Mouse (Mus musculus) spleen, adult 2 months (tissue): ENCODE measurements around the gene Ddx47.

Experiments used
- CTCF ChIP-seq: fragments of 200-500 bp; IDR thresholded peaks from 2 replicates; pipeline ENCODE4 v1.5.1; 2011; ENCODE audit warnings: mild to moderate bottlenecking, inconsistent platforms; ENCODE audit not compliant: insufficient read depth, insufficient read length, insufficient replicate concordance; ENCODE audit errors: extremely low read depth
- POLR2A ChIP-seq: fragments of 200-500 bp; IDR thresholded peaks from 2 replicates; pipeline ENCODE4 v1.6.1; 2011; ENCODE audit warnings: low read depth, low read length, inconsistent platforms

- no peak for TF ChIP-seq CTCF
- no peak for TF ChIP-seq POLR2A
These were observed 8.2 kb downstream of the Ddx47 start for GRCm38 (mm10) chr6:135019564-135019963.
